9 mouse cellular contexts compared by ENCODE assay signal in genomic region chr9:44645924-44646323, GRCm38 (mm10). TPM values are rescaled to one million over a fixed set of nuclear protein-coding genes. Genes with fewer than 3 reads are reported as not detected.
DNase-seq lines count a peak whose midpoint lies in the region; TF ChIP-seq lines count a peak whose summit lies in the region.
"Had no signal": no experiment of that assay in that cellular context is flagged by ENCODE, and none has a peak within 500 bp of the region (broad histone marks: within the 10 kb centered on the region; RNA-seq: fewer than 3 reads in every experiment).

No protein-coding gene starts in this region.

- 0 out of 2 replicates have a peak, but pooled peaks cover 4% of the 10 kb centered on the region for H3K9me3 ChIP-seq in E14TG2a.4 (ENCODE audit: low read length)
- H3K9me3 ChIP-seq: neural tube, embryonic 13.5 days had no signal

- H3K27me3 ChIP-seq in E14TG2a.4 (ENCODE audit: insufficient read depth, low read length) = no peaks in the 10 kb centered on the region
- H3K27me3 ChIP-seq: neural tube, embryonic 13.5 days had no signal

- peak overlapping the region; percentile 41 for H3K4me3 ChIP-seq in E14TG2a.4 (replicated peaks; ENCODE audit: low read length)
- H3K4me3 ChIP-seq: neural tube, embryonic 13.5 days had no signal

- TF ChIP-seq CTCF in E14TG2a.4 (conservative IDR thresholded peaks at IDR 0.05; ENCODE audit: low read length) = no peak

- DNase-seq in 416B (ENCODE audit: low read depth) (peak; percentile 86), liver (peak; percentile 47)
- DNase-seq in naive thymus-derived CD4-positive, alpha-beta T cell, adult 2 months (ENCODE audit: low read depth) = peak; percentile 81
- no peak for DNase-seq in right cerebral cortex, adult 2 months (ENCODE audit: low spot score in 2 of 2)
- DNase-seq in urinary bladder, postnatal 10 days (ENCODE audit: low spot score) = no peak
- no peak for DNase-seq in adrenal gland, adult 18-20 months (ENCODE audit: low spot score in 2 of 2)
- DNase-seq in left cerebral cortex, postnatal 4 days = no peak

- H3K36me3 ChIP-seq in E14TG2a.4 (ENCODE audit: insufficient read depth, low read length) = no peaks in the 10 kb centered on the region

- intact Hi-C loops in left cerebral cortex, postnatal 4 days (cut with DNase I) = no loop called here

- peaks cover 16% of the 10 kb centered on the region for H3K4me1 ChIP-seq in E14TG2a.4 (replicated peaks; ENCODE audit: low read depth, low read length)
- H3K4me1 ChIP-seq: neural tube, embryonic 13.5 days had no signal

RNA-seq across cellular contexts. Expression of gene Treh, which starts 27.1 kb away (rescaled TPM):
- not detected for total RNA-seq in adrenal gland, adult 18-20 months (2021)
- total RNA-seq in left cerebral cortex, postnatal 4 days (2021) = not detected

RNA-seq across cellular contexts. Expression of gene Ddx6, which starts 41.2 kb away (rescaled TPM):
- total RNA-seq in adrenal gland, adult 18-20 months (2021) = 100 to 1,000 TPM; 113 to 140 TPM
- 100 to 1,000 TPM; 144 to 146 TPM for total RNA-seq in left cerebral cortex, postnatal 4 days (2021)

Comparison
In these comparisons a context has a peak if more than half of its experiments do, and no peak if none do; other contexts are left out.
1. DNase-seq: peak in 416B (single experiment), liver (single experiment) and naive thymus-derived CD4-positive, alpha-beta T cell, adult 2 months (single experiment); none in right cerebral cortex, adult 2 months (0 of 2), urinary bladder, postnatal 10 days (single experiment), adrenal gland, adult 18-20 months (0 of 2) and left cerebral cortex, postnatal 4 days (single experiment).